Mouse (Mus musculus) liver, adult 2 months (tissue): Measurements from ENCODE around the gene Gm11639. TPM values are rescaled to one million over a fixed set of nuclear protein-coding genes. Genes with fewer than 3 reads are reported as not detected.

Source experiments
- DNase-seq: peaks from one replicate; pipeline ENCODE4 v3.0.0-alpha.2; 2011; ENCODE audit warnings: low read depth, low spot score; ENCODE audit errors: extremely low read depth
- H3K27ac ChIP-seq: fragments of 200-500 bp; replicated peaks from 2 replicates; pipeline ENCODE4 v1.5.1; 2012; ENCODE audit warnings: low read depth, mild to moderate bottlenecking, control low read depth, inconsistent platforms, low read length; ENCODE audit not compliant: insufficient read depth
- H3K27me3 ChIP-seq: fragments of 200-500 bp; 2 replicates; pipeline ENCODE4 v1.6.1; 2012; ENCODE audit warnings: mild to moderate bottlenecking, moderate library complexity, low read length, inconsistent platforms; ENCODE audit not compliant: control insufficient read depth, insufficient read depth
- H3K36me3 ChIP-seq: fragments of 200-500 bp; 2 replicates; pipeline ENCODE4 v1.6.1; 2012; ENCODE audit warnings: low read length, inconsistent platforms; ENCODE audit not compliant: control insufficient read depth, insufficient read depth
- H3K4me1 ChIP-seq: fragments of 200-500 bp; 2 replicates; pipeline ENCODE4 v1.6.1; 2011; ENCODE audit warnings: low read length; ENCODE audit not compliant: control insufficient read depth, insufficient read depth
- H3K4me3 ChIP-seq: fragments of 200-500 bp; 2 replicates; pipeline ENCODE4 v1.5.1; 2011; ENCODE audit warnings: low read depth, mild to moderate bottlenecking, control low read depth, low read length, moderate library complexity; ENCODE audit not compliant: insufficient read depth
- H3K79me2 ChIP-seq: fragments of 200-500 bp; 2 replicates; pipeline ENCODE4 v1.6.1; 2012; ENCODE audit warnings: inconsistent platforms, mild to moderate bottlenecking, low read length, moderate library complexity; ENCODE audit not compliant: control insufficient read depth, insufficient read depth
- H3K9ac ChIP-seq: fragments of 200-500 bp; 2 replicates; pipeline ENCODE4 v1.6.1; 2012; ENCODE audit warnings: low read depth, mild to moderate bottlenecking, control low read depth, inconsistent platforms, low read length
- CTCF ChIP-seq: fragments of 200-500 bp; IDR thresholded peaks from 2 replicates; pipeline ENCODE4 v1.5.1; 2011; ENCODE audit warnings: low read depth, low read length, control low read depth
- POLR2A ChIP-seq: fragments of 200-500 bp; IDR thresholded peaks from 2 replicates; pipeline ENCODE4 v1.6.1; 2011; ENCODE audit warnings: low read length, control low read depth; ENCODE audit not compliant: insufficient read depth; ENCODE audit errors: extremely low read depth
- WGBS: fragments of 180-500 bp; shearing (Covaris S2); methylation state at CpG from one replicate; pipeline ENCODE4 v1.1.7; 2018; 5-methylcytosine and 5-hydroxymethylcytosine counted together
- polyA plus RNA-seq: library from polyadenylated mRNA; depleted of rRNA; stranded (reverse); fragments of >200 nt; gene quantifications from 2 replicates; pipeline ENCODE4 v1.2.3, GENCODE M21; 2012
- total RNA-seq: library from RNA; depleted of rRNA; stranded (reverse); fragments of >200 nt; gene quantifications from 2 replicates; pipeline ENCODE4 v1.2.3, GENCODE M21; 2014

The Gm11639 gene
- total and polyA plus RNA-seq, 2 experiments = under 0.01 TPM; not detected in 1

- H3K36me3 ChIP-seq = no peaks in the 10 kb centered on the region
- H3K27me3 ChIP-seq = no peaks in the 10 kb centered on the region
- TF ChIP-seq POLR2A (no peak), CTCF (no peak)
- no peaks in the 10 kb centered on the region for H3K79me2 ChIP-seq
- no peak overlapping the region for H3K9ac ChIP-seq
- peak; percentile 25 for DNase-seq
- no peak overlapping the region for H3K27ac ChIP-seq
- H3K4me3 ChIP-seq = no peak overlapping the region
- H3K4me1 ChIP-seq = no peaks in the 10 kb centered on the region
Measured at GRCm38 (mm10) chr11:104664441-104664840, 21.1 kb upstream of the Gm11639 start.

DNA sequence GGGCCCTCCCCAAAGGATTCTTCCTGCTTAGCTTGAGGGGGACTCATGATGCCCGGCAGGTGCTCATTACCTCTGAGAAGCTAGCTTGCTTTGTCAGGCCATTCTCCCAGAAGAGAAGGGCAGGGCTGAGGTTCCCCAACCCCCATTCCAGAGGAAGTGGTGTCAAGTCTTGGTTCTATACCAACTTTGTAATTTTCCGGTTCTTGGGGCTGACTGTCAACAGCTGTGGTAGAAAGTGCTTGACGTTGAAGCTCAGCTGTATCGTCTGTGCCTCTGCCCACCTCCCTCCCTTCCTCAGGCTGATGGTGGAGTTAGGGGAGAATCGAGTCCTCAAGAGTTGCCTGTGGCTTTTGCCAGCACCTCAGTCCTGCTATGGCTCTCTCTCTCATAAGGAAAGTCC, 18.1 kb upstream of the Gm11639 start:
- H3K79me2 ChIP-seq = no peaks in the 10 kb centered on the region
- no peak for TF ChIP-seq POLR2A
- TF ChIP-seq CTCF = no peak
- DNase-seq = no peak
- 57% methylated on average over 5 of the region's 5 CpGs for WGBS
- no peak overlapping the region for H3K27ac ChIP-seq
- no peaks in the 10 kb centered on the region for H3K36me3 ChIP-seq
- no peaks in the 10 kb centered on the region for H3K4me1 ChIP-seq
- no peak overlapping the region for H3K4me3 ChIP-seq
- no peak overlapping the region for H3K9ac ChIP-seq
- no peaks in the 10 kb centered on the region for H3K27me3 ChIP-seq

GRCm38 (mm10) chr11:104673412-104673811, 12.1 kb upstream of the Gm11639 start:
- 81% methylated on average over 4 of the region's 4 CpGs for WGBS
- DNase-seq = no peak

DNA sequence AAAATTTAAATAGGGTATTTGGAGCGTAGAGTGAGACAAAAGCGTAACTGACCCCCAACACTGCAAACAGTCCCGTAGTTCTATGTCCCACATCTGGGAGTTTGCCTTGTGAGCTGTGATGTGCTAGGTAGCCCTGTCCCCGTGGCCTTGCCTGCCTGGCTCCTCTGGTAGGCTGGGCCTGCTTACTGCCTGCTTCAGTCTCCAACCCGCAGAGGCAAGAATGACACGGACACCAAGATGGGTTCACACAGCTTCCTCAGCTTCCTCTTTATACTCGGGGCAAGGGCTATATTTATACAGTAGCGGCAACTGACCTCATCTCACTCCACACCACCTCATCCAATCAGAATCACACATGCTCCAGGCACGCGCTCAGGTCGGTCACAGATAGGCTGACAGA, 10.7 kb upstream of the Gm11639 start:
- DNase-seq = no peak
- H3K79me2 ChIP-seq = no peaks in the 10 kb centered on the region
- H3K4me3 ChIP-seq = no peak overlapping the region
- no peak overlapping the region for H3K27ac ChIP-seq
- H3K36me3 ChIP-seq = no peaks in the 10 kb centered on the region
- no peak overlapping the region for H3K9ac ChIP-seq
- no peaks in the 10 kb centered on the region for H3K4me1 ChIP-seq
- no peaks in the 10 kb centered on the region for H3K27me3 ChIP-seq
- TF ChIP-seq POLR2A = no peak
- no peak for TF ChIP-seq CTCF
- 87% methylated on average over 11 of the region's 11 CpGs for WGBS

More at GRCm38 (mm10) chr11:104673412-104673811, 12.1 kb upstream of the Gm11639 start:
- H3K4me3 ChIP-seq = no peak overlapping the region
- H3K9ac ChIP-seq = no peak overlapping the region
- H3K4me1 ChIP-seq = no peaks in the 10 kb centered on the region
- H3K27me3 ChIP-seq = no peaks in the 10 kb centered on the region
- H3K79me2 ChIP-seq = no peaks in the 10 kb centered on the region
- TF ChIP-seq CTCF = no peak
- no peak for TF ChIP-seq POLR2A
- H3K27ac ChIP-seq = no peak overlapping the region
- H3K36me3 ChIP-seq = no peaks in the 10 kb centered on the region

GRCm38 (mm10) chr11:104693235-104693634, 7.7 kb downstream of the Gm11639 start:
- WGBS = 83% methylated on average over 6 of the region's 6 CpGs
- no peak for DNase-seq
- no peak overlapping the region for H3K9ac ChIP-seq
- no peaks in the 10 kb centered on the region for H3K79me2 ChIP-seq
- H3K4me1 ChIP-seq = no peaks in the 10 kb centered on the region
- no peak overlapping the region for H3K4me3 ChIP-seq
- no peak overlapping the region for H3K27ac ChIP-seq
- H3K27me3 ChIP-seq = no peaks in the 10 kb centered on the region
- no peak for TF ChIP-seq CTCF
- TF ChIP-seq POLR2A = no peak
- no peaks in the 10 kb centered on the region for H3K36me3 ChIP-seq

DNA sequence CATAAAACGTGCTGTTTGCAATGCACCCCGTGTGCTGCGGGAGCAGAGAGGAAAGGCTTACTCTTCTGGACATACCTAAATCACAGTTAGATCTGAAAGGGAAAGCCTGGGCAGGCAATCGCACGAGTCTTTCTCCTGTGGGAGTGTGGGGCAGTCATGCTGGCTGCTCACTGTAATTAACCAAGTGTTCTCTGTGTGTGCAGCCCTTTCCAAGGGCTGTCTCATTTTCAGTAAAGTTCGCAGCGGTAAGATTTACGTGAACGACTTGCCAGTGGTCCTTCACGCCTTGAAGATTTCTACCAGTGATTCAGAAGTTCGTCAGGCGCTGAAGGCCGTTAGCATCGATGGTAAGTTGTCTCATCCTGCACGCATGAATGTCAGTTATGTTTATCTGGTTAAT, 18.6 kb downstream of the Gm11639 start:
- no peaks in the 10 kb centered on the region for H3K4me1 ChIP-seq
- H3K79me2 ChIP-seq = no peaks in the 10 kb centered on the region
- no peak overlapping the region for H3K4me3 ChIP-seq
- H3K27ac ChIP-seq = no peak overlapping the region
- WGBS = 80% methylated on average over 15 of the region's 15 CpGs
- H3K9ac ChIP-seq = no peak overlapping the region
- H3K27me3 ChIP-seq = no peaks in the 10 kb centered on the region
- no peaks in the 10 kb centered on the region for H3K36me3 ChIP-seq
- TF ChIP-seq CTCF (no peak), POLR2A (no peak)
- no peak for DNase-seq
